Mouse (Mus musculus) c-Kit-positive CD71-negative TER-119-negative erythroid progenitor cells, embryonic 14.5 days (primary cell): ENCODE results near the gene Slc13a4.

Experiments used
- DNase-seq: peaks from one replicate; pipeline ENCODE4 v3.0.0-alpha.2; 2013; ENCODE audit warnings: low read depth

The Slc13a4 gene

DNA sequence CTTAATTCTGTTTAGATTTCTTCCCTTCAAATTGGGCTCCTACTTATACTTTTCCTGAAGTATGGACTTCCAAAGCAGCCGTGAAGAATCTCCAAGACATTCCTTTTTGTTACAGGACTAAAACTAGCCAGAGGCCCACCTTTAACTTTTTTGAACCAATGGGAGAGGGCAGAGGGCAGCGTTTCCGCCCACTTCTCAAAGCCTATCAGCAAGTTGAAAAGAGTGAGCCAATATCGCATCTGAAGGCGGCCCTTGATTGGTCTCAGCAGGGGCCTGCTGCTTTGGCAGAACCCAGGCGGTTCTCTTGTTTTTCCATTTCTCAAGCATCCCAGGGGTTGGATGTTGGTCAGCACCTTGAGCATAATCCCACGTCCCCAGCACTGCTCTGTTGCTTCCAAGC, at the start of gene Slc13a4:
Gene Slc13a4 (minus strand): TSS at position 95 of the 400 bp plus-strand sequence.
- DNase-seq, result no peak

DNA sequence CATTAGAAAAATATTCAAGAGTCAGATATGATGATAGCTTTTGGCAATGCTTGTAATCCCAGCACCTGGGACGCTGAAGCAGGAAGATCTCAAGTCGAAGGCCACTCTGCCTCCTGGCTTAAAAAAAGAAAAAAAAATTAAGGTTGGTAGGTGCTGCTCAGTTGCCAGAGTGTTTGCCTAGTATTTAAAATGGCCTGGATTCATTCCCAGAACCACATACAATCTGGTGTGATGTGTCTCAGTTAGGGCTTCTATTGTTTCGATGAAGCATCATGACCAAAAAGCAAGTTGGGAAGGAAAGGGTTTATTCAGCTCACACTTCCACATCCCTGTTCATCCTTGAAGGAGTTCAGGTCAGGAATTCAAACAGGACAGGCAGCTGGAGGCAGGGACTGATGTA, 47.4 kb upstream of the Slc13a4 start:
- DNase-seq, result no peak

DNA sequence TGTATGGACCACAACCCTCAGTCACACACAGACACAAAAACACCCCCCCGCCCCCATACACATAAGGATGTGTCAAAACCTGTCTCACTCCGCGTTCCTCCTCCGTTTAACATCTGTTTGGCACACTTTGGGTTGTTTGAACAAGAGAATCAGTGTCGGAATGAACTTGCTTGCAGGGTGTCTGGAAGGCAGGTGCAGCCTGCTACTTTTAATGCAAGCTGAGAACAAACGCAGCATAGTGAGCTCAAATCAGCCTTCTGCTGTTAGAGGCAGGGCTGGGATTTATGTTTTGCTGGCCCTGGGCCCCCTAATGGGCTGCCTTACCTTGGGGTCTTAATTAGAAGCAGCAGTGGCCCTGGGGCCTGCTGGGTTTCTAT, 46.7 kb upstream of the Slc13a4 start:
- no peak for DNase-seq

DNA sequence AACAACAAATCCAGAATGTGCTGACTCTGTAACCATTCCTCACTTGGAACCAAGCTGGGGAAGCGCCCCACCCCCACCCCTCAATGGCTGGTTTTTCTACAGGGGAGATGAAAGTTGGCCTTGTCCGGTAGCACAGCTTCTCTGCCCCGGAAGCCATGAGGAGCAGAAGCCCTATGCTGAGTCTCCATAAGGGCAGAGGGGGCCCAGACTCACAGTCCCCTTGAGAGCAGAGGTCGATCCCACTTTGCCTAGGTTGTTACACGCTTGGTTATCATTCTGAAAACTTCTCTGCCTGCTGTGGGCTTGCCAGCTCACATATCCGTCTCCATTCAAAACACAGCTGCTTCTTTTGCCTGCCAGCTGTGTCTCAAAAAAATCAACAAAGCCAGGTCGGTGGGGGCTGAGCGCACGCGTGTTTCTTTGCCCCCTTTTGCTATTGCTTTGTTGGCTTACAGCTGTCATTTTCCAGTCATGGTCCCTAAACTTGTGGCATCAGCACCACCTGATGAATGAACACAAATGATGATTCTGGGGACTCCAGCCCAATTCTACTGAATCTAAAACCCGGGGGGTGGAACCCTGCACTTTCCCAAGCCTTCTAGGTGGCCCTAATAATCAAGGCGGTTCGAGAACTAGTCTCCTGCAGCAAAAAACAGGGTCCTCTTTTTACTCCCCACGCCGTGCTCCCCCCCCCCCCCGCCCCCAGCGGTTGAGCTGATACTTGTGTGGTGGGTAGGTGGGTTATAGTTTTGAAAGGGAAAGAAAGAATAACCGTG, 46.1 kb upstream of the Slc13a4 start:
- no peak for DNase-seq

DNA sequence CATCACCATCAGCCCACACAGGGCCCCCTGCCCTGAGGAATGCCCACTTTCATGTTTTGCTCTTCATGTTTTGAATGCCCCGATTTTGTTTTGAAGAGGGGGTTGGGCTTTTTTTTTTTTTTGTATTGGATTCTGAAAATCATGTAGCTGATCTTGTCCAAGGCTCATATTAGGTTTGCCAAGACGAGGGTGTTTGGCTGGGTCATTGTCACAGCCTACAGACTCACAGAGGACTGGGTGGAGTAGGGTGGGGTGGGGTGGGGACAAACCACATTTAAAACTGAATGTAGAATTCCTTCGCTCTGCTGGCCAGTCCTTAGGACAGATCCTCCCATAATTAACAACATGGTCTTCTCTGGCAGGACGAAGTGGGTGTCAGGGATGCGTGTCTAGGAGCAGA, 45.5 kb upstream of the Slc13a4 start:
- DNase-seq, result no peak

DNA sequence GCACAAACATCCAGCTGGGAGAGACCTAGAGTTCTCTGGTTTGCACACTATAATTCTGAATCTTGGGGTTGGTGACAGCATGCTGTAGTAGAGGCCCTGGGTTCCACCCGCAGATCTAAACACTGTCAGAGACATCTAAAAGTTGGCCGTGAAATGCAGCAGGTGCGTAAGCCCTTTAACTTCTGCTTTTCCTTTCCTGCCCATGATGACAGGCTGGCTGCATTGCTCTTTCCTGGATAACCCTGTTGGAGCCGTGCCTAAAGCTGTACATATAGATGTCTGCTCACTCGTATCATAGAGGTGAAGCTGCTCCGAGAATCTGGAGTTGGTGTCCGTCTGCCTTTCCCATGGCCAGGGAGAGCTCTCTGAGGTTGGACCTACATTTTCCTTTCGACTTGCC, 44.9 kb upstream of the Slc13a4 start:
- no peak for DNase-seq

DNA sequence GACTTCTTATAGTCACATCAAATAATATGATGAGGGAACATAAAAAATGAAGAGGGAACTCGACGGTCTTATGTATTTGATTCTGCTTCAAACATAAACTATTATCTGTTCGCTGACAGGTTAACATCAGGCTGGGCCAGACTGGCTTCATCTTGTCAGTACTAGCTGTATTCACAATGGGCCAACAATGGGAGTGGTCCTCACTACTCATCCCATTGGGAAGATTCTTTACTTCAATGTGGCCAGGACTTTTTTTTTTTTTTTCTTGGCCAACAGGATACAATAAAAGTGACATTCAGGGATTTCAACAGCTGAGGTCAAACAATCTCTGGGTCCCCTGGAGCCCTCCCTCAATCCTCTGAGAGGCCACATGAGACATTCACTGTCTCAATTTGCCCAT, 43.9 kb upstream of the Slc13a4 start:
- no peak for DNase-seq

DNA sequence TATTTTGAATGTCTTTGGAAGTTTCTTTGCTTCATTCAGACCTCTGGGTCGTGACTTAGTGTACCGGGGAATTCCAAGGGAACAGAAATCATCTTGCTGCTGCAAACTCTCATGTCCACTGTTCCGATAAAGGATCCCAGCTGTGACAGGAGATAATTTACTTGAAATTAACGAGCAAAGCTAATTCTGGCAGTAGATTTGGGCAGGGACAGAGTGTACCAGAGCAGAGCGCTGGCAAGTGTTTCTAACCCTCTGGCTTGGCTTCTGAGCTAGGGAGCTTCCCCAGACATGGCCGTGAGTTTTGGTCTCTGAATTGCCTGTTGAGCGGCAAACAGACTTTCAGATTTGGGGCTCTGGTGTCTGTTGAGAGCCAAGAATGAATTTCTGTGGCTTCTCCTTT, 41.9 kb upstream of the Slc13a4 start:
- no peak for DNase-seq

DNA sequence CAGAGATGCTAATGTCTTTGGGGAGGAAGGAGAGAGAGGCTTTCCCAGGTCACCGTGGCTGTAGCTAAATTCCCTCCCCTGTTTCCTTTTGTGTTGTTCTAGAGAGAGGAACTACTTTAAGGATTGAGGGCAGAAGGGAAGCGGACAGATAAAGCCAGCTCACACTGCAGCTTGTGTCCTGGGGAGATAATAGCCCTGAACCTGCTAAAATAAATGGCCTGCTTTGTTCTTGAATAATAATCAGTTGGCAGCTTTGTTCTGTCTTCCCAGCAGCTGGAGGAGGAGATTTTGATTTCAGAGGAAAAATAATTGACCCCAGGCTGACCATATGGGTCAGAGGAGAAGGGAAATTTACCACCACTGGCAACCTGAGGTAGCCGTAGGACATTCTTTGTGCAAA, 30.7 kb upstream of the Slc13a4 start:
- no peak for DNase-seq

DNA sequence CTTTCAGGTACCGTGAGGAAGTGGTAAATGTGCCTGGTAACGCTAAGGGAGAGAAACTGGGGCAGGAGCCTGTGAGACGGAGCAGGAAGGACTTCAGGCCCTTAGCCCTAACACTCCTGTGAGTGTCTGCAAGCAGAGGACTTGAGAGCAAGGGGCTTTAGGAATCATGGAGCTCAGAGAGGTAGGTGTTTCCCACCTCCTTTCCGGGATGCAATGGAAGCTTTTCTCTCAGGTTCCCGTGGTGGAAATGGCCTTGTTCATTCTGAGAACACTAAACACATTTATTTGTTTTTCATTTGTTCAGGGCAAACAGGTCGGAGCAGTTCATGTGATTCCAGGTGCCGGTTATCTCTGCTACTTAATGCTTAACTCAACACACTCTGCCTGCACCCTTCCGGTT, 29.9 kb upstream of the Slc13a4 start:
- DNase-seq, result no peak

DNA sequence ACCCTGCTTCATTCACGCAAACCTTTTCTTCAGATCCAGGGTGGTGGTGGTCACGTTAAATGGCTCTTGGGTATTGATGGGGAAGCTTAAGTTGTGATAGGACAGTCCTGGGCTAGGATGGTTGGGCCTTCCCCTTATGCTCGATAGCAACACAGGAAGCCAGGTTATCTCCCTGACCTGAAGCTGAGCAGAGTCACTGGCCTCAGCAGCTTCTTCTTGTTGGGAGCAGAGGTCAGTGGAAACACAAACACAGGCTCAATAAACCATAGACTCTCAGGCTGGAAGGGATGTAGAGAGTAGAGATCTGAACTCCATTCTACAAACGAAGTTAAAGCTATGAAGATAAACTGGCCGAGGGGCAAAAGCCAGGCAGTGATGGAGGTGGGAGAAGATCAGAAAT, 27.5 kb upstream of the Slc13a4 start:
- no peak for DNase-seq

DNA sequence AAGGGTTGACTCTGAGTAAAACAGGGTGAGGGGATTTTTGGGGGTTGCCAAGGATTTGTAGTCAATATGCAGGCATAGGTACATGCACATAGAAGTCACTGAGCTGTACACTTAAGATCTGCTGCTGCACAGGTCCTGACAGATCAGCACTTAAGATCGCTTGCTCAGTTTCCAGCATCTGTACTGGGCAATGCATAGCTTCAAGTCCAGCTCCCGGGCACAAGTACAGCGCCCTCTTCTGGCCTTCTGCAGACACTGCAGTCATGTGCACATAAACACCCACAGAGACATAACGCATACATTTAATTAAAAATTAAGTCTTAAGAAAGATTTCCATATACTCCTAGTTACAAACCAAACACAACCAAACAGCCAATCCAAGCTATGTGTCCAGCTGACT, 26.3 kb upstream of the Slc13a4 start:
- DNase-seq, result no peak

DNA sequence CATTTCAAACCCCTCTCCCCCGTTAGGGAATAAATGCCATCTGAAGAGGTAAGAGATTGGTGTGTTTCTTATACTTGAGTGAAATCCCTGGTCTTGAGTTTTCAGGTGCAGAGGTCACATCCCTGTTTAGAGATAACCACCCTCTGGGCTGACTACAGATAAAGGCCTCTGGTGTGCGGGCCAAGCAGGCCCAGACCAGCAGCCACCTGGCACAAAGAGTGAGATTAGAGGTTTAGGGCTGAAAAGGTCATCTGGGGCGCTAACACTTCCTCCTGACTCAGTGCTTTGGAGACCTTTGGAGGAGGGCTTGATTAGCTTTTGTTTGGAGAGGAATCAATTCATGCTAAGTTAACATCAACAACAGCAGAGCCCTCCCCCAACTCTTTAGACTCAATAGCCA, 25.7 kb upstream of the Slc13a4 start:
- no peak for DNase-seq

DNA sequence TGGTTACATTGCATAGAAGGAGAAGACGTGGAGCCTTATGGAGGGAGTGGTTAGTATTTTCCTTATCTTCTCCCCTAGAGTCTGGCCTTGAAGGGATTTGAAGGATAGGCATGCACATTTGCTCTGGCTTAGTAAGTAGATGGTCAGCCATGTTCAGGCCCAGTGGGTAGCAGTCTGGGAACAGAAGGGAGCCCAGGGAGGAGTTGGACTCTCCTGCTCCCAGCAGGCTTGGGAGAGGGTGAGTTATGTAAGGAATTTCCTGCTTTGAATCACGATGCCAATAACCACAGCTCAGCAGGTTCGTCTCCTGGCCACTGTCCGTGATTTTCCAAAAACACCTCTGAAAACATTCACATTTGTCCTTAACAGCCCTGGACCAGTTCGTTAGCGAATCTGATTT, 22.9 kb upstream of the Slc13a4 start:
- no peak for DNase-seq

DNA sequence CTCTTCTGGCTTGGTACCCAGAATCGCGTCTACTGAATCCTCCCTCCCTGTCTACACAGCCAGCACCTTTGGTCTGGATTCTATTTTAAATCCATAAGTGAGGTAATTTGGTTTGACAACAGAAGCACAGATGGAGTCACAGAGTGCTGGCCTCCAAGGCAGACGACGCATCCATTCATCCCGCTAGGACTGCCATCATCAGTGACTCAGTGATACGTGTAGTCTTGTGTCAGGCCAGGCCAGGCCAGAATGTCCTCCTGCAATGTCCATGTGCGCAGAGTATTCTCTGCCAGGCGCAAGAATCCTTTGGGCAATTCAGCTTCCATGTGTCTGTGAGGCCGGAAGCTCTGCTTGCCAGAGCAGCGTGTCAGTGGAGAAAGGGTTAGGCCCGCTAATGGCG, 22.0 kb upstream of the Slc13a4 start:
- no peak for DNase-seq

DNA sequence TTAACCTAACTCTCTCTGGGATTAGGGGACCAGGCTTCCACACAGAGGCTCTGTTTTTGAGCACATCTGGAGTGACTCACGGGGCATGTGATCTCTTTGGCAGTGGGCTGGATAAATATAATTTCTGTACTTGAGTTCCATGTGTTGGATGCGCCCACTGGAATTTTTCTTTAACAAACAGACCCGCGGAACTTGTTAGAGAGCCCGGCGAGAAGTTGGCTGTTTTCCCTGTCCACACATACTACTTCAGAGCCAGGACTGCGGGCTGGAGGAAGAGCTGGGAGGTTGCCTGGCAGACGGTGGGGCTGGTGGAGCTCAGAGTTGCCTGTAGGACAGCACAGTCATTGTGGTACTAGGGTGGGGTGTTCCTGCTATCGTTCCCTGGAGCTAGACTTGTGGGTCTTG, 18.2 kb upstream of the Slc13a4 start, which contains the start of gene Fam180a:
Gene Fam180a (minus strand): TSS at position 31 of the 405 bp plus-strand sequence.
- no peak for DNase-seq

DNA sequence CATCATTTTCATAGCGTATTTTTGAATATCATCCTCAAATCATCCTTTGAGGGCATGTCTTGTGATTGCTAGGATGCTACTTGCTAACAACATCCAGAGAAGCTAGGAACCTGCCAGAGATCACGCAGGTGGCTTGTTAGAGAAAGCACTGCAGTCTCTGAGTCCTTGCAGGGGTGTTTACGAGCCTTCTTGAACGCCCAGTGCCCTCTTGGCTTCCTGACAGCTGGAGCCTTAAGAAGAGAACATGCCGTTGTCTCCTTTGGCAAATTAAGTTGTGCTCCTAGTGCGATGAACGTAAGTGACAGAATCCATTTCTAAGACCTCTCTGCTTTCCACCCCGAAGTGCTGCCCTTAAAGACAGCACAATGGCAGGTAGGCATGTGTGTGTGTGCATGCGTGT, 16.4 kb upstream of the Slc13a4 start:
- no peak for DNase-seq

DNA sequence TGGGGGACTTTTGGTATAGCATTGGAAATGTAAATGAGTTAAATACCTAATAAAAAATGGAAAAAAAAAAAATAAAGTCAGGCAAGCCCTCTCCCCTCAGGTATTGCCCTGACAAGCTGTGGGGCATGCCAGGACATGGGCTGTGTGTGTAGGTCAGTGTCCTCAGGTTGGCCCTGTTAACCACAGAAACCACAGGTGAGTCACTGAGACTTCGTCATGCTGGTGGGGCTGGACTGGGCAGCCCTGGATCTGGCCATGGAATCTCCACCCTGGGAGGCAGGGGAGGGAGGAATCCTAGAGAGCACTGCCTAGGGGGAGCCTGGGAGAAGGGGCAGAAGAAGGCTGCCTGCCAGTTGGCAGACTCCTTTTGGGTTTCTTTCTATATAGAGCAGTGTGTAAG, 15.1 kb upstream of the Slc13a4 start:
- DNase-seq, result no peak

DNA sequence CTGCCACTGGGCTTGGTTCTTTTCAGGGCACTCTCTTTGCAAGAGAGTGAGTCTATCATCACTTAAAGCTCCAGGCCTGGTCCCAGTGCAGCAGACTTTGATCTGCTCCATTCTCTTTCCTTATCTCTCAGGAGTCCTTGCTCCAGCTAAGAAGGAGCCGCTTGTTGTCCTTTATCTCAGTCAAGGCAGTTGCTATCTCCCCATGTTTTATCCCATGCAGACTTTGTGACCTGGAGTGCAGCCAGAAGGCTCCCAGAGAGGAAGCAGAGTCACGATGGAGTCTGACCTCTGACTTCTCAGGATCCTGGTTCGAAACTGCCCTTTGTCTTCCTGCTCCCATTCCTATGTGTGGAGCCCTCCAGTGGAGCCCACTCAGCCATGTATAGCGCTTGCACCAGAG, 13.2 kb upstream of the Slc13a4 start:
- DNase-seq, result no peak

DNA sequence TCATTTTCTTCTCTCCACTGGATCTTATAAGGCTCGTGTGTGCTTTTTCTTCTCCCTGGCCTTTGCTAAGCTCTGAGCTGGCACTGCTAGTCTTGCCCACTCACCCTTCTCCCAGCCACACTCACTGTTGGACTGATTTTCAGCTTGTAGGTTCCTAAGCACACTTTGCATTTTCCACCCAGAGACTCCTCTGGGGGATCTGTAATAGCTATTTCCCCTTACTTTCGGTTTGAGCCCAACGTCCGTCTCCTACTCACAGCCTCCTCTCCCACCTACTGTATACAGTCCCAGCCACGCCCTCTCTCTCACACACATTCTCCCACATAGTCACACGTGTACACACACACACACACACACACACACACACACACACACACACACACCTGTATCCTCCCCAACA, 11.9 kb upstream of the Slc13a4 start:
- no peak for DNase-seq

DNA sequence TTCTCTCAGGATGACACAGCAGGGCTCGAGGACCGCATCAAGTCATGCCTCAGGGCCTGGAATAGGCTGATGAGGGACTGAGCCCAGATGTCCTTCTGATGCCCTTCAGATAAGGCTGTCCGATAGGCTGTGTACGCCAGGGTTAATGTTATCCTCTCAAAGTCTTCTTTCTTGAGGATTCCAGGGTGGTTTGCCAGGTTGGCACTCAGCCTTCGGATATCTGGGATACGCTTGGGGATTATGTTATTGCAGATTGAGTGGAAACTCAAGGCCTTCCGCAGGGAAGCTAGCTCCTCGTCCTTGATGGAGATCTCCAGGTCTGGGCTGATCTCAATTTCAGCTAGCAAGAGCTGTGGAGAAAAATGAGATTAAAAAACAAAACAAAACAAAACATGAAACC, 5.6 kb upstream of the Slc13a4 start:
- no peak for DNase-seq

DNA sequence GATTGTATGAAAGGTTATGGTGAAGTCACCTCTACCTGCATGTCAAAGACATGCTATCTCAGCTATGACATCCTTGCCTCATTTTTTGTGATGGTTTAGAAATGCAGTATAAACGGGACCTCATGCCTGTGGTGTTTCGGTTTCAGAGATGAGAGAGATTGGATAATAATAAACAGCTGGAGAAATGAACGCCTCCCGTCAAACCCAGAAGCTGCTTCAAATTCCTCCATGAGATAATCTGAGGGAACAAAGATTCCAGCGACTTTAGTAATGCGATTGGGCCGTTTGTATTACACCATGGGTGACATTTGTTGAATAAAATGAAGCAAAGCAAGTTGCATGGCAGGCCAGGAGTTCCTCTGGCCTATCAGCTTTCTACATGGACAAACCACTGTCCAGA, 1.5 kb upstream of the Slc13a4 start:
- no peak for DNase-seq

DNA sequence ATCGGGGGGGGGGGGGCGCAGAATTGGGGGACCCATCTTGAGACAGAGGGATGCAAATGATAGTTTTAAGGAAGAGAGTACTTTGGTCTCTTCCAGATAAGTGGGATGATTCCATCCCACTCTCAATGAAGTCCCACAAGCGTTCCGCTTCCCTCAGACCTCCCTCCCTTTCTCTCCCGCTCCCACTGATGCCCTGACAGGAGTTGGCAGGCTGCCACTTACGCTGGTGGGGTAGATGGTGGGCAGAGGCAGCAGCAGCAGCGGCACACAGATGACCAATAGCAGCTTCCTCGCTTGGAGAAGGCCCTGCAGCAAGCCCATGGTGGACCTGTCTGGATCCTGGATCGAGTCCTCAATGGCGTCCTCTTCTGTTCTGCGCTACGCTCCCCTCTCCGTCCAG, 795 bp downstream of the Slc13a4 start:
- no peak for DNase-seq

DNA sequence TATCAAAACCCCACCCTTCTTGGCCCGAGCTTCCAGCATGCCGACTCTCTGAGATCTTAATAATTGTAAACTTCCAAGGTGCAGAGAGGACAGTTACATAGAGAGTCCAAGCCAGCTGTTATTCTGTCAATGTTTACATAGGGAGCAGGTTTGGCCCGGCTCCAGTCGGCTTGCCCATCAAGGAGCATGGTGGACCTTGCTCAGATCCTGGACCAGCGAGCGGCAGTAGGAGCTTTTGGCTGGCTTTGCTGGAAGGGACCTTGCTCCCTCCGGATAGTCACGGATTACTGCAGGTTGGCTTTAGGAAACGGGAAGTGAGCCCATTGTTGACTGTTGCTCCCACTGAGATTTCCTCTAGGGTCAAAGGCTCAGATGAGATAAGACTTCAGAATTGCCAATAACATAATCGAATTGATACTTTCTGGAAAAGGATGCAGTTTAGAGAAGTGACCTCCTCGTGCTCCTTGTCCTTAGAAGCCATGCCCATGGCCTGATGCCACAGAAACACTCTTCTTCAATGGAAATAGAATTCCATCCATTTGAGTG, 4.5 kb downstream of the Slc13a4 start:
- DNase-seq, result no peak
